In the genomic region with DNA sequence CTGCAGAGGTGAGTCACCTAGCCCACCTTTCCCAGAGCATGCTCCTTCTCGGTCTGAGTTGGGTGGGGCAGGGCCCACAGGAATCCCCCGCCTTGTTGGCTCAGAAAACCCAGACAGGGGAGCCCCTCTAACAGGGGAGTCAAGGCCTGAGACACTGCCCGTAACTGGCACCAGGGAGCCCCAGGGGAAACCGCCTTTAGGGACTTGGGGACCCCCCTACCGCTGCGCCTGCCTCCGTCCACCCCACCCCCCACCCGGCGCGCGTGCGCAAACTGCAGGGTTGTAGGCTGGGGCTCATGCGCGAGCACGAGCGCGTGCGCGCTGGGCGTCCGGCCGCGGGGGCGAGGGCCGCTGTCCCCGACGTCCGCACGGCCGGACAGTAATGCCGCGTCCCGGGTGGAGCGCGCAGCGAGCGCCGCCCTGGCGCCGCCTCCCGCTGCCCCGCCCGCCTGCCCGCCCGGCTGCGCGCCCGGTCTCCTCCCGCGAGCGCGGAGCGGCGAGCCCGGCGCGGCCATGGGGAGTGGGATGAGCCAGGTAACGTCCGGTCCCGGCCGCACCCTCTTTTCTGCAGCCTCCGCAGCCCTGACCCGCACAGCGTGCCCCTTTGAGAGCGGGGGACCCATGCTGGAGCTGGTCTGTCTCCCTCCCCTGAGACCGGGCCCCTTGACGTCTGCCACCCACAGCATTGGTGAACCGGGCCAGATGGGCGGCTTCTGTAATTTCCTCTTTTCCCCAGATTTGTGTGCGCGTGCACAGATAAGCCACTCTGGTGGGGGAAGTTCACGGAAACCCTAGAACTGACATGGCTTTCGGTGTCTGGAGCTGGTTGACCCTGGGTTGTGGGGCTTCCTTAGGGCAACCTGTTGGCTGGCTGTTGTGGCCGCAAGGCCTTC, we compare ENCODE assay signal across 8 mouse cellular contexts. TPM values are rescaled to one million over a fixed set of nuclear protein-coding genes. Genes with fewer than 3 reads are reported as not detected.
DNase-seq lines count a peak whose midpoint lies in the region; ATAC-seq and TF ChIP-seq lines count a peak whose summit lies in the region.

Gene Dusp22 (plus strand): TSS at position 387 of the 893 bp plus-strand sequence.

- peak within 1 kb of the TSS; percentile 93 for H3K4me2 ChIP-seq in intestine, postnatal 0 days (replicated peaks; ENCODE audit: low read depth)

- no peaks in the 10 kb centered on the region for H3K36me3 ChIP-seq in intestine, postnatal 0 days (ENCODE audit: control insufficient read depth, insufficient read depth)
- H3K36me3 ChIP-seq in midbrain, embryonic 10.5 days = no peaks in the 10 kb centered on the region

- 2% methylated on average over 65 of the region's 74 CpGs for WGBS in intestine, postnatal 0 days
- under 1% methylated on average over 69 of the region's 74 CpGs for WGBS in midbrain, embryonic 10.5 days

- H3K9ac ChIP-seq in intestine, postnatal 0 days (ENCODE audit: low read depth, low read length) = peak within 1 kb of the TSS; percentile 64

- intact Hi-C loops in left cerebral cortex, postnatal 36 days (cut with DNase I) = loop anchor here (2.0 kb wide), 1 partner anchor 55 kb away; no protein-coding TSS in a partner anchor

- 0 out of 2 replicates have a peak, but pooled peaks have one; percentile 18 for TF ChIP-seq CTCF in intestine, postnatal 0 days (IDR thresholded peaks at IDR 0.05; ENCODE audit: low read depth)

- peak; percentile 86 to 91 for DNase-seq in adrenal gland, adult 18-20 months (ENCODE audit: low spot score in 2 of 2)
- peak; percentile 86 for DNase-seq in embryo, embryonic 10.5 days (ENCODE audit: low spot score)
- no peak for DNase-seq in gonadal fat pad, adult 2 months (ENCODE audit: low read depth)
- DNase-seq in left cerebral cortex, postnatal 36 days (ENCODE audit: low spot score in 2 of 2) = peak; percentile 88 to 92
- DNase-seq in midbrain, embryonic 10.5 days (ENCODE audit: low spot score) = peak; percentile 80
- peak; percentile 81 for DNase-seq in right cerebral cortex, postnatal 36 days (ENCODE audit: low spot score in 2 of 2)
- DNase-seq in urinary bladder, postnatal 4 days (ENCODE audit: low spot score in 2 of 2) = peak; percentile 86 to 88

- H3K9me3 ChIP-seq in intestine, postnatal 0 days (ENCODE audit: control insufficient read depth) = no peaks in the 10 kb centered on the region
- H3K9me3 ChIP-seq in midbrain, embryonic 10.5 days (replicated peaks) = no peaks in the 10 kb centered on the region

- peak within 1 kb of the TSS; percentile 50; the same call in 1 of the 2 replicates for H3K27ac ChIP-seq in intestine, postnatal 0 days (ENCODE audit: low read depth, low read length)
- H3K27ac ChIP-seq in midbrain, embryonic 10.5 days (replicated peaks) = peak within 1 kb of the TSS; percentile 90

- H3K4me3 ChIP-seq in intestine, postnatal 0 days (ENCODE audit: low read depth, low read length) = peak within 1 kb of the TSS; percentile 75
- peak within 1 kb of the TSS; percentile 82 for H3K4me3 ChIP-seq in midbrain, embryonic 10.5 days

- peak; percentile 94 for ATAC-seq in intestine, postnatal 0 days

- no peaks in the 10 kb centered on the region for H3K4me1 ChIP-seq in intestine, postnatal 0 days (replicated peaks; ENCODE audit: control insufficient read depth, insufficient read depth, low read length)
- peaks cover 15% of the 10 kb centered on the region for H3K4me1 ChIP-seq in midbrain, embryonic 10.5 days

- no peaks in the 10 kb centered on the region for H3K27me3 ChIP-seq in intestine, postnatal 0 days (replicated peaks; ENCODE audit: control insufficient read depth, insufficient read depth, low read length)
- H3K27me3 ChIP-seq in midbrain, embryonic 10.5 days (ENCODE audit: low read depth, poor library complexity, severe bottlenecking) = no peaks in the 10 kb centered on the region

RNA-seq across cellular contexts. Expression of gene Dusp22, which starts in this region (rescaled TPM):
- 10 to 100 TPM; 23.7 to 25.4 TPM for total RNA-seq in adrenal gland, adult 18-20 months (2021)
- 21.0 and 22.4 TPM in 2 replicates for polyA plus RNA-seq in gonadal fat pad, adult 2 months (2012; rRNA removed)
- polyA plus RNA-seq in intestine, postnatal 0 days (2015; fragmentation: Nextera tagmentation; extraction: Ambion mirVana) = 8.0 and 9.0 TPM in 2 replicates
- total RNA-seq in left cerebral cortex, postnatal 36 days (2021) = 10 to 100 TPM; 33.4 to 35.4 TPM
- polyA plus RNA-seq in midbrain, embryonic 10.5 days (2016; fragmentation: Nextera tagmentation; extraction: Ambion mirVana) = 16.2 and 17.0 TPM in 2 replicates
